Mouse (Mus musculus) liver, adult 2 months (tissue): Measurements from ENCODE around the gene Dnm3.

Source experiments
- CTCF ChIP-seq: fragments of 200-500 bp; IDR thresholded peaks from 2 replicates; pipeline ENCODE4 v1.5.1; 2011; ENCODE audit warnings: low read depth, low read length, control low read depth
- POLR2A ChIP-seq: fragments of 200-500 bp; IDR thresholded peaks from 2 replicates; pipeline ENCODE4 v1.6.1; 2011; ENCODE audit warnings: low read length, control low read depth; ENCODE audit not compliant: insufficient read depth; ENCODE audit errors: extremely low read depth

GRCm38 (mm10) chr1:162327631-162328030, 150.2 kb downstream of the Dnm3 start:
- TF ChIP-seq CTCF (no peak), POLR2A (no peak)
